Mouse (Mus musculus) cerebellum, adult 9-11 months (tissue): ENCODE results near the gene Slc9a3.

Source experiments
- DNase-seq: peaks from one replicate; pipeline ENCODE4 v3.0.0; 2022

Gene Slc9a3

DNA sequence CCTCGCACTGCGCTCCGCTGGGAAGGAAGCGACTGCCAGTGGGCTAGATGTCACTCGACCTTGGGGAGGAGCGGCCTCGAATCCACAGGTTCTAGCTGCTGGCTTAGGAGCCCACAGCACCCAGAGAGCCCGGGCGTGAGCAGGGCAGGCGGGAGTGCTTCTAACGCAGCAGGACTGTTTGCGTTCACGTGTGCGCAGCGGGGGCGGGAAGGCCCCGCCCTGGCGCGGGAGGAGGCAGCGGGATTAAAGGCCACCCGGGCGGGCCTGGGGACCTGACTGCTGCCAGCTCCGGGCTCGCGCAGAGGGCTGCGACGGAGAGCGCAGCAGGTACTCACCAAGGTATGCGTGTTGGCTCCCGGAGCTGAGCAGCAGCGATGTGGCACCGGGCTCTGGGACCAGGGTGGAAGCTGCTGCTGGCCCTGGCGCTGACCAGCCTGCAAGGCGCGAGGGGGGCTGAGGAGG is at the start of gene Slc9a3:
TSS of gene Slc9a3 (plus strand) at position 317 of the 462 bp plus-strand sequence.
- DNase-seq: no peak

DNA sequence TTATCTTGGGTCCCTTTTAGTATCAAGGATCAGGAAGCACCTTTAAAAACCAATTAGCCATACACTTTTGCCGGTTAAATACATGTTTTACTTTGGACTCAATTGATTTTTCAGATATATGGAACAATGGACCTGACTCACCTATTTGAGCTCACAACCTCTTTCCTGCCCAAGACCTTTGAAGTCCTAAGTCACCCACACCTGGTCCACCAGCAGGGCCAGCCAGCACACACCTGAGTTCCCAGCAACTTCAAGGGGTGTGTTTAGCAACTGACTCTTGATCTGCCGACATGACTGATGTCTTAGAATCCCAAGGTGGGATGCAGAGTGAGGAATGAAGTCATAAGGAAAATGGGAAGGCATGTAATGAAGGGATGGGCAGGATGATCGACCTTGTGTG is 49.5 kb upstream of the Slc9a3 start:
- DNase-seq: no peak

DNA sequence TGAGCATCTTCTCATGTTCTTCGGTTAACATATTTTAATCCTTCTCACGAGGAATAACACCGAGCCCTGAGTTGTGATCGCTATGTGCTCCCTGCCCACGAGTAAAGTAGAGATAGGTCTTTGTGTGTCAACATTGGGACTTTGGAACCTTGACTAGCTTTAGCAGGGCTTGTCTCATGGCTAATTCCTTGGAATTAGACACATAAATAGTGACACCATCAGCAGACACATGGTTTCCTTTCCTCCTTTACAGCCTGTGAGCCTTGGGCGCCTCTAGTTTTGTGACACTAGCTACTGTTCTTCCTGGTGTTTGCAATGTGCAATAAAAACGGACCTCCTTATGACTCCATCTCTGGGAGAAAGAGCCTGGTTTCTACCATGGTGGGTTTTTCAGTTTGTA is 47.9 kb upstream of the Slc9a3 start:
- DNase-seq: no peak

DNA sequence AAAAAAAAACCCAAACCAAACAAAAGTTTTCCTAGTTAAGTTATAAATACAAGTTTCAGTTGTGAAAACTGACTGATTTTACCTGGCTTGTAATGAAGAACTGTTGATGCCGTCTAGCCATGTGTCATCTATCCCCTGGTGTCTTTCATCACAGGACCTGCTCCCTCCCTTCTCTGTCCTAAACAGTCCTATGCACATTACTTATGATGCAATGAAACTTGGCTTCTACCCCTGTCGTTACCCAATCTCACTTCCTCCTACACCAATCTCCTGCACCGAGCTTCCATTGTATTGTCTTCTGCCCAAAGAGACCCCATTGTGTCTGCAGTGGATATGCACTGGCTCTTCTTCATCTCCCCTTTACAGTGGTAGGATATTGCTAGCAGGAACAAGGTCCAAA is 31.0 kb upstream of the Slc9a3 start:
- DNase-seq: no peak

DNA sequence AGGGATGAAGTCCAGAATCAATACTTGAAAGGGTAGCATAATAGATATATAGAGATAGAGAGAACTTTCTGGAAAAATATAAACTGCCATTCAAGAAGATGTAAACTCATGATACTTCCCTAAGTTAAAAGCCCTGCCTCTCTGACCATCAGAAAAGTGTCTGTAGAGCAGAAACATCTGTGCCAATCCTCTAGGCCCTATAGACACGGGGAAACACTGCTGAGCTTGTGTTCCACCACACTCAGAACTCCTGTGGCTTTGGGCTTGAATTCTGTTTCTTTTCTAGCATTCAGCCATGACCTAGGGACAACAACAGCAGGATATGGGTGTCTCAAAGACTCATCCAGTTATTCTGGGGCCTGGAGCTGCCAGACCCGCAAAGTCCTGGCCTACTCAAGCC is 25.3 kb upstream of the Slc9a3 start:
- DNase-seq: no peak

DNA sequence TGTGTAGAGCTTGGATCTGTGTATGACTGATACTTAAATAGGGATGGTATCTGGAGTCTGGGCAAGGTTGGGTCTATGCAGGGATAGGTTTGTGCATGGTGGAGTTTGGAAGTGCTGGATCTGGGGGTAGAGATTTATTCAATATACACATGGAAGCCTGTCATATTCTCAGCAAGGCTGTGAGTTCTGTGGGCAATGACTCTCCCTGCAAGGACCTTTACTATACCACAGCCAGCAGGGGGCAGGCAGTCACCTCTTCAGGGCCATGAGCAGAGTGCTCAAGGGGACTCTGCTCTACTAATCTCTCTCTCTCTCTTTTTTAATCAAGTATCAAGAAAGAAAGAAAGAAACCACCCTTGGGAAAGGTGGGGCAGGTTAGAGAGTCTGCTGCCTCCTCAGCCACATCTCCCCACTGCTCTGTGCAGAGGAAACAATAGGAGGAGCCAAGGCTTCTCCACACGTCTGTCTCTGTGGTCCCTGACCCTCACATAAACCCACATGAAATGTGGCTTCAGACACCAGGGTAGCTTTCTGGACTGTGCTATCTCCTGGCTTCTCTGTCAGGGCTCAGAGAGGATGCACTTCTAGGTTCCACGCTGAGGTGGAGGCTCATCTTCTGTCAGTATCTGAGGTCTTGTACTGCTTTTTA is 24.4 kb upstream of the Slc9a3 start:
- DNase-seq: no peak

- DNase-seq: no peak
These were observed 22.3 kb upstream of the Slc9a3 start for GRCm38 (mm10) chr13:74098913-74099312.

GRCm38 (mm10) chr13:74102108-74102830 is 19.0 kb upstream of the Slc9a3 start:
- DNase-seq: no peak

- DNase-seq: peak; percentile 59
These were observed 18.2 kb upstream of the Slc9a3 start for GRCm38 (mm10) chr13:74102831-74103582.

- DNase-seq: no peak
These were observed 16.8 kb upstream of the Slc9a3 start for GRCm38 (mm10) chr13:74104417-74104816.

DNA sequence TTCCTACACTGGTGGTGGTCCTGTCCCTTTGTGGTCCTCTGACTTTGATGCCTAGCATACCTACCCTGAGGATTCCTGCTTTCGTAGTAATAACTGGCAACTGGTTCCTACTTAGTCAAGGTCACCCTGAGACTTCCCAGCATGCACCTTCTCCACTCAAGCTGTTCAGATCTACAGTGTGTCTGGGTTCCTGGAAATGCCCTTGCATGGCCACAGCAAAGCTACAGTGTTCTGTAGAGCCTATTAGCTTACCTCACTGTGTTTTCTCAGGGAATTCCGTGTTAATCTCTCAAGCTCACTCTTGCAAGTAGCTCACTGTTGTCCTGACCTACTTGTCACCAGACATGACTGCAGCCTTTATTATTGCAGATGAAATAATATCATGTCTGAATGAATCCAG is 13.8 kb upstream of the Slc9a3 start:
- DNase-seq: no peak

- no peak for DNase-seq
These were observed 8.7 kb upstream of the Slc9a3 start for GRCm38 (mm10) chr13:74112593-74112992.

GRCm38 (mm10) chr13:74113626-74114191 is 7.5 kb upstream of the Slc9a3 start:
- DNase-seq: no peak

DNA sequence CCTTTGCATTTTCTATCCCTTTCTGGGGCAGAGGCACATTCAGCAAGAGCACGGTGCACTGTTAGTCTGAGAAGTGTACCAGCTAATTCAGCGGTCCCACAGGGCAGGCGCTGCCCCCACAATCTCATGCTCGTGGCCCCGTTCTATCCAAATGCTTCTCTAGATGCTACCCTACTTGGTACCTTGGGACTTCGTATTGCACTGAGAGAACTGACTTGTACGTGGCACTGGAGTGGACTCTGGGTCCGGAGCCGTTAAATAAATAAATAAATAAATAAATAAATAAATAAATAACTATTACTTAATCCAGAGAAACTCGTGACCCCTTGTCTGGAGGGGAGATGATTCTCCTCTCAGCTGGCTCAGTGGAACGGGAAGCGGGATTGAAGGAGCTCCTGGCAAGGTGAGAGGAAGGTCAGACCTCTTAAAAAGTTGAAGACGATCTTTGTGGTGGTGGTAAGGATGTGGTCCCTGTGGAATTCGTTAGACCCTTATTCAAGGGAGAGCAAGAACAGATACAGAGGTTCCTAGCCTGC is 606 bp downstream of the Slc9a3 start:
- DNase-seq: no peak

DNA sequence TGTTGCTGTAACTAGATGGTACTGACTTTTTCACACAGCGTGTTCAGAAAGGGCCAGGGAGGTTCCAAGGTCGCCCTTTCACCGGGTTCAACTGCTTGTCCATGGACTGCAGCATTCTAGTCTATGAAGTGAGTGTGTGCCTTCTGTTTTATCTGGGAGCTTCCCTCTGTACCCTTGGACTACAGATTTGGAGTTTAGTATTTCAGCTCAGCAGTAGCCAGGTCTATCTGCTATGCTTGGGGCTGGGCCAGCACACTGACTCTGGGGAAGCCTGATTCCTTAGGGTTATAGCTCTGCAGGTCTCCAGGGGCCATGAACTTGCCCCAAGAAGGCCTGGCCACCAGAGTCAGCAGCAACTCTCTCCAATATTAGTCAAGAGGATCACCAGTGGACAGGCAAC is 1.4 kb downstream of the Slc9a3 start:
- no peak for DNase-seq

GRCm38 (mm10) chr13:74127571-74127970 is 6.3 kb downstream of the Slc9a3 start:
- DNase-seq: no peak

DNA sequence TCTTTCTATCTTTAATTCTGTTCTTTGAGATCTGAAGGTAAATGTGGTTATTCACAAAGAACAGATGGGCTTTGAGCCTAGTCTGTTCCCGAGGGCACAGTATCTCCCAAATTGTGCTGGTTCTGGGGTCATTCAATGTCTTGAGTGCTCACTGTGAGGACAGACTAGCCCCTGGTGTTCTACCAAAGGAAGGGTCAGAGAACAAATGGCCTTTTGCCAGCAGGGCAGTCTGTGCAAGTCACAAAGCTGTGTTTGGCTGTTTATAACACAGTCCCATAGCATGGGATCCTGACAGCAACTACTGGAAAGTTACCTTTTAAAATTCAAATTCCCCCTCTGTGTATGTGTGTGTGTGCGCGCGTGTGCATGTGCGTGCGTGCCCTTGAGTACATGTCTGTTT is 8.7 kb downstream of the Slc9a3 start:
- no peak for DNase-seq

DNA sequence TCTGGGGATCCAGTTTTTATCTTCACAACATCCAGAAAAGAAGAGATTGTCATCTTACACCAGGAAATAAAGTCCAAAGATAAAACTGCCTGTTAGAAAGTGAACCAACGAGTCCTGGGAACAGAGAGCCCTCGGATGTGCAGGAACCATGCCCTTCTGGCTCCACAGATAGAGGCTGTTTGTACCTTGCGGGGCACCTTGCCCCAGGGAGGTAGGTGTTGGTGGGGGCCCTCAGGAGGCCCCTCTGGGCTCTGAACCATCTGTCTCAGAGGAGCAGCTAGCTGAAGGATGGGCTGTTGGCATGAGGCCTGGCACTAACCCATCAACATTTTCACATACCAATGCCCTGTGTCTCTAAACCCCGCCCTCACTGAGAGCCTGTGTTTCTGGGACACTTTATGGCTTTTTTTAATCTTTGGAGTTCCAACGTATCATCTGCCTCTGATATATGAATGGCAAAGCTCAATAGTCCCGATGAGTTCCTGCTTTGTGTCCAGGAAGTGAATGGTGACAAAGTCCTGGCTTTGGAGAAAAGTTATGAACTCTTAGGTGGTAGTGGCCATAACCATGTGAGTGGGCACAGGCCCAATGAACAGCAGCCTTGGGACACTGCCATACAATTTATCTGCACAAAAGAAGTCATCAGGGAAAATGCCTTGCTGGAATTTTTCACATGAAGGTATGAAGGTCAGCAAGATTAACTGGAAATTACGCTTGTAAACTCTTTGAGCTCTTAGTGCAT is 17.8 kb downstream of the Slc9a3 start:
- no peak for DNase-seq

GRCm38 (mm10) chr13:74140793-74141192 is 19.5 kb downstream of the Slc9a3 start:
- no peak for DNase-seq

DNA sequence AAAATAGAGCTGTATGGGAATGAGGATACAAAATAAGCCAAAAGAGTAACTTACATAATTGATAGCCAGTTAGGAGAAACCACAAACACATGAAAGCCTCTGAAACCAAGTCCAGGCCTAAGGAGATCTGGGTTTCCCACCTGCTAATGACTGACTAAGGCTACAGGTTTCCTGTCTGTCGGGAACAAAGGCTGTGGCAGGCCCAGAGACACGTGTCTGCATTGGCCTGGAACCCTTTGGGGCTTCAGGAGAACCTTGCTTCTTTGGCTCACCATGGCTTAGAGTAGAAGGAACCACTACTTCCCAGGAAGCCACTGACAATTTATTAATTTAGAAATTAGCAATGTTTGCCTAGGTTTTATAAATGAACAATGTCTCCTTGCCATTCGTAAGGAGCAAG is 22.0 kb downstream of the Slc9a3 start:
- DNase-seq: no peak

- DNase-seq: no peak
These were observed 23.0 kb downstream of the Slc9a3 start for GRCm38 (mm10) chr13:74144120-74144884.
